Mouse (Mus musculus): ENCODE results near the gene Ddx6. TPM values are rescaled to one million over a fixed set of nuclear protein-coding genes. Genes with fewer than 3 reads are reported as not detected.

Ddx6 gene
- polyA plus RNA-seq, 1 experiment from 2014 or later, result 39.0 TPM

DNA sequence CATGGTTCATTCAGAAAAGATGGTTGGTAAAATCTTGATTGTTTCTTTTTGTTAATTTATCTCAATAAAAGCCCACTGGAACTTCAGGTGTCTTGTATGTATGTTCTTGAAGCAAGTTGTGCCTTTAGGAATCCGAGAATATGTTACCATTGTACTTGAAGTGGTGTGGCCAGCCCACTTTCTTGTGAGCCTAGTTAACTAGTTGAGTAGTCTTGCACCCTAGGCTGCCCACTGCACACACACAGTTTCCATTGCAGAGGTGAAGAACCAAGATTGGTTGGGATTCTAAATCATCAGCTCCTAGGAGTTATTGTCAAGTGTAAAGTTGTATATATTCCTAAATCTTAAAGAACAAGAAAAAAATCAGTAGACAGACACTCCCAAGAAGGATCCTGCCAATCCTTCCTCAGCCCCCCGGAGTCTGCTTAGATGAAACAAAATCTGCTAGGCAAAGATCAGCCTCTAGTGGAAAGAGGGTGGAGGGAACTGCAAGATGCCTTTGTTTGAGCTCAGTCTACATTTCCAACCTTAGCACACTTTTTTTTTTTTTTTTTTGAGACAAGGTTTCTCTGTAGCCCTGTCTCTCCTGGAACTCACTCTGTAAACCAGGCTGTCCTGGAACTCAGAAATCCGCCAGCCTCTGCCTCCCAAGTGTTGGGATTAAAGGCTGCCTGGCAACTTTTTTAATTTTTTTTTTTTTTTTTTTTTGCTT is 36.1 kb downstream of the Ddx6 start:
- Histone ChIP-seq H3K27me3 (ENCODE audit: control insufficient read depth, insufficient read depth, low read length) (no peaks in the 10 kb centered on the region), H3K9me3 (ENCODE audit: control insufficient read depth, low read depth, low read length) (no peaks in the 10 kb centered on the region), H3K4me2 (replicated peaks; ENCODE audit: low read depth, low read length) (no peak overlapping the region), H3K9ac (replicated peaks; ENCODE audit: low read depth, low read length) (no peak overlapping the region), H3K4me3 (ENCODE audit: low read depth, low read length) (no peak overlapping the region), H3K4me1 (ENCODE audit: control insufficient read depth, insufficient read depth, low read length) (no peaks in the 10 kb centered on the region), H3K27ac (ENCODE audit: low read length) (no peak overlapping the region), H3K36me3 (ENCODE audit: control insufficient read depth, insufficient read depth, low read length) (peaks cover 28% of the 10 kb centered on the region)
- ATAC-seq (ENCODE audit: insufficient number of reproducible peaks, insufficient read depth, low FRiP score, low read depth), result no peak
- 88% methylated on average over 3 of the region's 3 CpGs for WGBS

DNA sequence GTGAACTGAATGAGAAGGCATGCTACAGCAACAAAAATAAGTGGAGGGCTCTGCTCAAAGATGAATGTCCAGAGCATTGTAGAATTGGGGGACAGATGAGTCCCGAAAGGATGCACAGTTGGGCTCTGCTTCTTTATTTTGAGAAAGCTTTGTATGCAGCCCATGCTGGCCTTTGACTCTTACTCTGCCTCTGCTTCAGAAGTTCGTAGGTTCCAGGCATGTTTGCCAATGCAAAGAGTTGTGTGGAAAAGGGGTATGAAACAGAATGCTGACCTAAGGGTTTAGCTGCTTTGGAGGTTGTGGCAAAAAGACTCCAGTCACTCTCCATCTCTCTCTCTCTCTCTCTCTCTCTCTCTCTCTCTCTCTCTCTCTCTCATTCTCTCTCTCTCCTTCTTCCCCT is 36.9 kb downstream of the Ddx6 start:
- Histone ChIP-seq H3K4me3 (ENCODE audit: low read depth, low read length) (no peak overlapping the region), H3K27me3 (ENCODE audit: control insufficient read depth, insufficient read depth, low read length) (no peaks in the 10 kb centered on the region), H3K27ac (ENCODE audit: low read length) (no peak overlapping the region), H3K36me3 (ENCODE audit: control insufficient read depth, insufficient read depth, low read length) (peaks cover 20% of the 10 kb centered on the region), H3K9ac (replicated peaks; ENCODE audit: low read depth, low read length) (no peak overlapping the region), H3K4me2 (replicated peaks; ENCODE audit: low read depth, low read length) (no peak overlapping the region), H3K9me3 (ENCODE audit: control insufficient read depth, low read depth, low read length) (no peaks in the 10 kb centered on the region), H3K4me1 (ENCODE audit: control insufficient read depth, insufficient read depth, low read length) (no peaks in the 10 kb centered on the region)
- 95% methylated on average over 2 of the region's 2 CpGs for WGBS
- no peak for ATAC-seq (ENCODE audit: insufficient number of reproducible peaks, insufficient read depth, low FRiP score, low read depth)

DNA sequence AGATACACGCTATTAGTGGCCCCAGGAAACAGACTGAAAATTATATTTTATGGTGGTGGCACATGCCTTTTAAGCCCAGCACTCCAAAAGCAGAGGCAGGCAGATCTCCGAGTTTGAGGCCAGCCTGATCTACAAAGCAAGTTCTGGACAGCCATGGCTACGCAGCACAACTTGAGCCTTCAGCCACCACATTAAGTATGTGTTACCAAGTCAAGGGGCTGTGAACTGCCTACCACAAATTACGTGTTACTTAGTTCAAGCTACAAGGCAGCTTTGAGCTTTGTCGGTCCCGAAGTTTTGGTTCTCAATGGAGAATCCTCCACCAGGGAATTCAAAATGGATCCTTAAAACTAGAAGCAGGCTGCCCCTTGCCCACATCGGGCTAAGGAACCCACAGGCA is 38.4 kb downstream of the Ddx6 start:
- no peaks in the 10 kb centered on the region for H3K9me3 ChIP-seq (ENCODE audit: control insufficient read depth, low read depth, low read length)
- no peak overlapping the region for H3K4me2 ChIP-seq (replicated peaks; ENCODE audit: low read depth, low read length)
- H3K9ac ChIP-seq (replicated peaks; ENCODE audit: low read depth, low read length), result no peak overlapping the region
- H3K27ac ChIP-seq (ENCODE audit: low read length), result no peak overlapping the region
- peaks cover 8% of the 10 kb centered on the region for H3K36me3 ChIP-seq (ENCODE audit: control insufficient read depth, insufficient read depth, low read length)
- WGBS, result 93% methylated on average over 7 of the region's 7 CpGs
- H3K4me1 ChIP-seq (ENCODE audit: control insufficient read depth, insufficient read depth, low read length), result no peaks in the 10 kb centered on the region
- H3K27me3 ChIP-seq (ENCODE audit: control insufficient read depth, insufficient read depth, low read length), result no peaks in the 10 kb centered on the region
- ATAC-seq (ENCODE audit: insufficient number of reproducible peaks, insufficient read depth, low FRiP score, low read depth), result no peak
- H3K4me3 ChIP-seq (ENCODE audit: low read depth, low read length), result no peak overlapping the region

DNA sequence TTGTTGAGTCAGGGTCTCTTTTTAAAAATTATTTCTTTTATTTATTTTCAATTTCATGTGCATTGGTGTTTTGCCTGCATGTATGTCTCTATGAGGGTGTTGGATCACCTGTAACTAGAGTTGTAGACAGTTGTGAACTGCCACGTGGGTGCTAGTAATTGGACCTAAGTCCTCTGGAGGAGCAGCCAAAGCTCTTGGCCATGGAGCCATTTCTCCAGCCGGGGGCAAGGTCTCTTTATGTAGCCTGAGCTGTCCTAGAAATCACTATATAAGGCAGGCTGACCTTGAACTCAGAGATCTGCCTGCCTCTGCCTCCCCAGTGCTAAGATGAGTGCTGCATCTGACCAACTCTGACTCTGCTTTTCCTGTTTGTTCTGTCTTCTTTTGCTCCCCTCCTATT is 39.5 kb downstream of the Ddx6 start:
- Histone ChIP-seq H3K9me3 (ENCODE audit: control insufficient read depth, low read depth, low read length) (no peaks in the 10 kb centered on the region), H3K9ac (replicated peaks; ENCODE audit: low read depth, low read length) (no peak overlapping the region), H3K4me3 (ENCODE audit: low read depth, low read length) (no peak overlapping the region), H3K27me3 (ENCODE audit: control insufficient read depth, insufficient read depth, low read length) (no peaks in the 10 kb centered on the region), H3K4me1 (ENCODE audit: control insufficient read depth, insufficient read depth, low read length) (no peaks in the 10 kb centered on the region), H3K27ac (ENCODE audit: low read length) (no peak overlapping the region), H3K4me2 (replicated peaks; ENCODE audit: low read depth, low read length) (no peak overlapping the region), H3K36me3 (ENCODE audit: control insufficient read depth, insufficient read depth, low read length) (no peaks in the 10 kb centered on the region)
- no peak for ATAC-seq (ENCODE audit: insufficient number of reproducible peaks, insufficient read depth, low FRiP score, low read depth)
- whole genome bisulfite sequencing, result 85% methylated on average over 2 of the region's 2 CpGs

DNA sequence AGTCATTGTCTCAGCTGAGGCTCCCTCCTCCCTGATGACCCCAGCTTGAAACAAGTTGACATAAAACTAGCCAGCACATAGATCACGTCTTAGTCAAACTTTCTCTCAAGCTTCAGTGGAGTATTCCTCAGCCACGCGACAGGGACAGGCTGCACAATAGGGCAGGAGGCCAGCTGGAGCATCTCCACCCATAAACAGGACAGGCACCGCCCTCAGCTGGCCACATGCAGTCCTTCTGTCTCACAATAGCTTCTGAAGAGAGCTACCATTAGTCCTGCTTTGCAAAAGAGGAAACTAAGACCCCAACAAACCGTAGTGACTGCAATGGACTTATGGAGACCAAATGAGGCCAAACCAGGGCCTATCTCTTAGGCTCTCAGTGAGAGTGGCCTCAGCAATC is 40.8 kb downstream of the Ddx6 start:
- Histone ChIP-seq H3K27me3 (ENCODE audit: control insufficient read depth, insufficient read depth, low read length) (no peaks in the 10 kb centered on the region), H3K9ac (replicated peaks; ENCODE audit: low read depth, low read length) (no peak overlapping the region), H3K4me2 (replicated peaks; ENCODE audit: low read depth, low read length) (no peak overlapping the region), H3K27ac (ENCODE audit: low read length) (no peak overlapping the region), H3K4me3 (ENCODE audit: low read depth, low read length) (no peak overlapping the region), H3K36me3 (ENCODE audit: control insufficient read depth, insufficient read depth, low read length) (no peaks in the 10 kb centered on the region), H3K4me1 (ENCODE audit: control insufficient read depth, insufficient read depth, low read length) (no peaks in the 10 kb centered on the region), H3K9me3 (ENCODE audit: control insufficient read depth, low read depth, low read length) (no peaks in the 10 kb centered on the region)
- ATAC-seq (ENCODE audit: insufficient number of reproducible peaks, insufficient read depth, low FRiP score, low read depth), result no peak
- WGBS, result 62% methylated on average over 5 of the region's 5 CpGs

DNA sequence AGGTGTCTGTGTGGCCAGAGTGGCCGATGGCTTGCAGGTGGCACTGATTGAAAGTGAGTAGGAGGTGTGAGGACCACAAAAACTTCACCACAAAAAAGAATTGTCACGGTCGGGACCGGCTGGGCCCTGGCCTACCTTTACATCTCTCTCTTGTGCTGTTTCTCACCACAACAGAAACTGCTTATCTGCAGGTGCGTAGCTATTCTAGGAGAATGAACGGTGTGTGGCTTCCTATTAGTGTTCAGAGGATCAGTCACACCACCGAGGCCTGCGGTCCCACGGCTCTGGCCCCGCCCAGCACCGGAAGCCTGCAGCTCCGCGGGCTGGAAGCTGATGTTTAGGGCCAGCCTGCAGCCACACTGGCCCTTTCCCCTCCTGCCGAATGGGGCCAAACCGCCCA is 41.2 kb downstream of the Ddx6 start:
- Histone ChIP-seq H3K9me3 (ENCODE audit: control insufficient read depth, low read depth, low read length) (no peaks in the 10 kb centered on the region), H3K36me3 (ENCODE audit: control insufficient read depth, insufficient read depth, low read length) (no peaks in the 10 kb centered on the region), H3K4me2 (replicated peaks; ENCODE audit: low read depth, low read length) (no peak overlapping the region), H3K4me3 (ENCODE audit: low read depth, low read length) (no peak overlapping the region), H3K9ac (replicated peaks; ENCODE audit: low read depth, low read length) (no peak overlapping the region), H3K27me3 (ENCODE audit: control insufficient read depth, insufficient read depth, low read length) (no peaks in the 10 kb centered on the region), H3K27ac (ENCODE audit: low read length) (no peak overlapping the region), H3K4me1 (ENCODE audit: control insufficient read depth, insufficient read depth, low read length) (no peaks in the 10 kb centered on the region)
- no peak for ATAC-seq (ENCODE audit: insufficient number of reproducible peaks, insufficient read depth, low FRiP score, low read depth)
- 64% methylated on average over 15 of the region's 15 CpGs for WGBS

DNA sequence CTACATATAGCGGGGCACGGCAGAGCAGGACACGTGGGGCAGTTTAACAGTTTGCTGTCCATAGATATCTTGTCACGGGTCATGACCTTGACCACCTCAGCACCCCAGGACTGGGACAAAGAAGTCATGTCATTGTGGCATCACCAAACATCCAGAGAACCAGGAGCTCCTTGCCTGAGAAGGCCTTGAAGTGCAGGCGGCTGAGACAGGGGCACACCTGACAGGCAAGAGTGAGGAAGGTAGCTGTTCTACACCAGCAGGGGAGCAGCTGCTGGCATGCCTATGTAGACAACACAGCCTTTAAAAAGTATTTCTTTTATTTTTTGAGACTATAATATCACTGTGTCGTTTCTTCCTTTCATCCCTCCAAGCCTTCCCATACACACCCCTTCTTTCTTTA is 41.7 kb downstream of the Ddx6 start:
- no peaks in the 10 kb centered on the region for H3K36me3 ChIP-seq (ENCODE audit: control insufficient read depth, insufficient read depth, low read length)
- ATAC-seq (ENCODE audit: insufficient number of reproducible peaks, insufficient read depth, low FRiP score, low read depth), result no peak
- H3K4me2 ChIP-seq (replicated peaks; ENCODE audit: low read depth, low read length), result no peak overlapping the region
- 91% methylated on average over 6 of the region's 6 CpGs for WGBS
- no peaks in the 10 kb centered on the region for H3K4me1 ChIP-seq (ENCODE audit: control insufficient read depth, insufficient read depth, low read length)
- H3K9me3 ChIP-seq (ENCODE audit: control insufficient read depth, low read depth, low read length), result no peaks in the 10 kb centered on the region
- H3K27me3 ChIP-seq (ENCODE audit: control insufficient read depth, insufficient read depth, low read length), result no peaks in the 10 kb centered on the region
- no peak overlapping the region for H3K9ac ChIP-seq (replicated peaks; ENCODE audit: low read depth, low read length)
- no peak overlapping the region for H3K4me3 ChIP-seq (ENCODE audit: low read depth, low read length)
- H3K27ac ChIP-seq (ENCODE audit: low read length), result no peak overlapping the region

DNA sequence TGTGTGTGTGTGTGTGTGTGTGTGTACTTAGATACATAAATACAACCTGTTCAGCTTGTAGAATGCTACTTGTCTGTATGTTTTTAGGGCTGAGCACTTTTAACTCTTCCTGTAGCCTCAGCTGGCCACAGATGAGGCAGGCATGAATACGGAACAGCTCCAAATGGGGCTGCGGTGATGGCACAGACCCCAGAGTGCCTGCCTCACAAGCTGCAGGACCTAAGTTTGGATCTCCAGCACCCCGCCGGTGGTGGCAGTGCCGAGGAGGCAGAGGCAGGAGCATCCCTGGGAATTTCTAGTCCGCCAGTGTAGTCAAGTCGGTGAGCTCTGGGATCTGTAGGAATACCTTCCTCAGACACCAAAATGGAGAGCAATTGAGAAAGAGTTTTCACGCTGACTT is 42.3 kb downstream of the Ddx6 start:
- Histone ChIP-seq H3K27me3 (ENCODE audit: control insufficient read depth, insufficient read depth, low read length) (no peaks in the 10 kb centered on the region), H3K4me3 (ENCODE audit: low read depth, low read length) (no peak overlapping the region), H3K9me3 (ENCODE audit: control insufficient read depth, low read depth, low read length) (no peaks in the 10 kb centered on the region), H3K4me1 (ENCODE audit: control insufficient read depth, insufficient read depth, low read length) (no peaks in the 10 kb centered on the region), H3K4me2 (replicated peaks; ENCODE audit: low read depth, low read length) (no peak overlapping the region), H3K36me3 (ENCODE audit: control insufficient read depth, insufficient read depth, low read length) (no peaks in the 10 kb centered on the region), H3K27ac (ENCODE audit: low read length) (no peak overlapping the region), H3K9ac (replicated peaks; ENCODE audit: low read depth, low read length) (no peak overlapping the region)
- ATAC-seq (ENCODE audit: insufficient number of reproducible peaks, insufficient read depth, low FRiP score, low read depth), result no peak
- WGBS, result 94% methylated on average over 8 of the region's 8 CpGs

DNA sequence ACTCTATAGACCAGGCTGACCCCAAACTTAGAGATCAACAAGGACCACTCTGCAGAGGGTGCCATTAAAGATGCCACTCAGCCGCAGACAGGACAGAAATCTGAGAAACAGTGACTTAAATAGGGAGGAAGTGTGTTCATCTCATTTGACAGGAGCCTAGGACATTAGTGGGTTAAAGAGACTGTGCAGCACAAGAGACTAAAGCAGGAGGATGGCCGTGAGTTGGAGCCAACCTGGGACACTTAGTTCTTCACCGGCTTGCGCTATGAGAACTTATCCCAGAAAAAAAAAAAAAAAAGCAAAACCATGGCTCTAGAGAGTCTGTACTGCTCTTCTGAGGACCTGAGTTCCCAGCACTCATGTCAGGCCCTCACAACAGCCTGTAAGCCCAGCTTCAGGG is 43.0 kb downstream of the Ddx6 start:
- Histone ChIP-seq H3K4me3 (ENCODE audit: low read depth, low read length) (no peak overlapping the region), H3K9ac (replicated peaks; ENCODE audit: low read depth, low read length) (no peak overlapping the region), H3K4me1 (ENCODE audit: control insufficient read depth, insufficient read depth, low read length) (no peaks in the 10 kb centered on the region), H3K36me3 (ENCODE audit: control insufficient read depth, insufficient read depth, low read length) (no peaks in the 10 kb centered on the region), H3K9me3 (ENCODE audit: control insufficient read depth, low read depth, low read length) (no peaks in the 10 kb centered on the region), H3K27ac (ENCODE audit: low read length) (no peak overlapping the region), H3K4me2 (replicated peaks; ENCODE audit: low read depth, low read length) (no peak overlapping the region), H3K27me3 (ENCODE audit: control insufficient read depth, insufficient read depth, low read length) (no peaks in the 10 kb centered on the region)
- no peak for ATAC-seq (ENCODE audit: insufficient number of reproducible peaks, insufficient read depth, low FRiP score, low read depth)
- 82% methylated on average over 4 of the region's 4 CpGs for WGBS
